Mouse (Mus musculus) forebrain, embryonic 15.5 days (tissue): Measurements from ENCODE around the gene Nectin2. TPM values are rescaled to one million over a fixed set of nuclear protein-coding genes. Genes with fewer than 3 reads are reported as not detected.

ENCODE experiments used
- ATAC-seq: fragments of 200-750 bp; cut with Nextera tagmentation; replicated peaks from 2 replicates; pipeline ENCODE4 v1.8.0; 2017; ENCODE audit warnings: mild to moderate bottlenecking, moderate TSS enrichment, moderate library complexity
- H3K27ac ChIP-seq: fragments of 300-500 bp; sonication (generic); replicated peaks from 2 replicates; pipeline ENCODE4 v1.5.1; 2015; ENCODE audit warnings: mild to moderate bottlenecking, inconsistent platforms
- H3K27me3 ChIP-seq: fragments of 300-500 bp; sonication (generic); 2 replicates; pipeline ENCODE4 v1.6.1; 2015; ENCODE audit warnings: inconsistent platforms
- H3K36me3 ChIP-seq: fragments of 300-500 bp; sonication (generic); 2 replicates; pipeline ENCODE4 v1.6.1; 2015; ENCODE audit warnings: mild to moderate bottlenecking, inconsistent platforms
- H3K4me1 ChIP-seq: fragments of 300-500 bp; sonication (generic); 2 replicates; pipeline ENCODE4 v1.6.1; 2015; ENCODE audit warnings: inconsistent platforms
- H3K4me2 ChIP-seq: fragments of 300-500 bp; sonication (generic); replicated peaks from 2 replicates; pipeline ENCODE4 v1.6.1; 2015; ENCODE audit warnings: mild to moderate bottlenecking, inconsistent platforms
- H3K4me3 ChIP-seq: fragments of 300-500 bp; sonication (generic); 2 replicates; pipeline ENCODE4 v1.5.1; 2015; ENCODE audit warnings: mild to moderate bottlenecking, inconsistent platforms
- H3K9ac ChIP-seq: fragments of 300-500 bp; sonication (generic); replicated peaks from 2 replicates; pipeline ENCODE4 v1.6.1; 2015; ENCODE audit warnings: mild to moderate bottlenecking, inconsistent platforms
- H3K9me3 ChIP-seq: fragments of 300-500 bp; sonication (generic); 2 replicates; pipeline ENCODE4 v1.6.1; 2016; ENCODE audit warnings: inconsistent platforms
- WGBS: fragments of 180-500 bp; shearing (Covaris S2); methylation state at CpG from one replicate; pipeline ENCODE4 v1.1.7; 2015; ENCODE audit warnings: mixed read lengths; 5-methylcytosine and 5-hydroxymethylcytosine counted together
- polyA plus RNA-seq: library from polyadenylated mRNA; unstranded; fragments of >200 nt; fragmentation: Nextera tagmentation; extraction: Ambion mirVana; gene quantifications from 2 replicates; pipeline ENCODE4 v1.2.1, GENCODE M21; 2015

Nectin2 gene
- polyA plus RNA-seq, 1 experiment from 2014 or later: 45.3 TPM

GRCm38 (mm10) chr7:19748219-19749195, 1.8 kb downstream of the Nectin2 start:
- H3K27ac ChIP-seq: peak overlapping the region; percentile 84
- no peaks in the 10 kb centered on the region for H3K9me3 ChIP-seq
- H3K4me2 ChIP-seq: peak overlapping the region; percentile 66
- H3K4me1 ChIP-seq: peaks cover 34% of the 10 kb centered on the region
- peak; percentile 24 for ATAC-seq
- H3K36me3 ChIP-seq: no peaks in the 10 kb centered on the region
- peak overlapping the region; percentile 89 for H3K9ac ChIP-seq
- H3K27me3 ChIP-seq: no peaks in the 10 kb centered on the region
- WGBS: under 1% methylated on average over 32 of the region's 32 CpGs
- peak overlapping the region; percentile 84 for H3K4me3 ChIP-seq

GRCm38 (mm10) chr7:19747420-19748218, 2.7 kb downstream of the Nectin2 start:
- Histone ChIP-seq H3K27me3 (no peaks in the 10 kb centered on the region), H3K27ac (peak overlapping the region; percentile 29; the same call in 1 of the 2 replicates), H3K9ac (peak overlapping the region; percentile 89), H3K4me2 (peak overlapping the region; percentile 66), H3K4me1 (peaks cover 34% of the 10 kb centered on the region), H3K9me3 (no peaks in the 10 kb centered on the region), H3K36me3 (no peaks in the 10 kb centered on the region), H3K4me3 (peak overlapping the region; percentile 84)
- 7% methylated on average over 25 of the region's 25 CpGs for WGBS
- ATAC-seq: no peak

- H3K9ac ChIP-seq: peak overlapping the region; percentile 28; the same call in 1 of the 2 replicates
- peak overlapping the region; percentile 29; the same call in 1 of the 2 replicates for H3K27ac ChIP-seq
- H3K4me1 ChIP-seq: peaks cover 34% of the 10 kb centered on the region
- ATAC-seq: no peak
- whole genome bisulfite sequencing: 48% methylated on average over 6 of the region's 6 CpGs
- H3K4me2 ChIP-seq: peak overlapping the region; percentile 66
- H3K4me3 ChIP-seq: peak overlapping the region; percentile 84; the same call in 1 of the 2 replicates
- H3K9me3 ChIP-seq: no peaks in the 10 kb centered on the region
- H3K27me3 ChIP-seq: no peaks in the 10 kb centered on the region
- no peaks in the 10 kb centered on the region for H3K36me3 ChIP-seq
These were observed 3.7 kb downstream of the Nectin2 start for GRCm38 (mm10) chr7:19746426-19747201.

- ATAC-seq: no peak
- Histone ChIP-seq H3K4me3 (no peak overlapping the region), H3K27ac (no peak overlapping the region), H3K9me3 (no peaks in the 10 kb centered on the region), H3K36me3 (no peaks in the 10 kb centered on the region), H3K9ac (no peak overlapping the region), H3K4me2 (no peak overlapping the region), H3K4me1 (peaks cover 34% of the 10 kb centered on the region), H3K27me3 (no peaks in the 10 kb centered on the region)
- WGBS: 86% methylated on average over 8 of the region's 10 CpGs
These were observed 4.3 kb downstream of the Nectin2 start for GRCm38 (mm10) chr7:19745971-19746370.

- Histone ChIP-seq H3K9ac (no peak overlapping the region), H3K36me3 (no peaks in the 10 kb centered on the region), H3K4me3 (no peak overlapping the region), H3K4me2 (no peak overlapping the region), H3K9me3 (no peaks in the 10 kb centered on the region), H3K27me3 (no peaks in the 10 kb centered on the region), H3K4me1 (peaks cover 28% of the 10 kb centered on the region), H3K27ac (no peak overlapping the region)
- no peak for ATAC-seq
- 81% methylated on average over 14 of the region's 14 CpGs for WGBS
These were observed 5.5 kb downstream of the Nectin2 start for GRCm38 (mm10) chr7:19744590-19745385.

GRCm38 (mm10) chr7:19743791-19744190, 6.5 kb downstream of the Nectin2 start:
- peaks cover 25% of the 10 kb centered on the region for H3K4me1 ChIP-seq
- no peak overlapping the region for H3K4me3 ChIP-seq
- H3K9me3 ChIP-seq: no peaks in the 10 kb centered on the region
- H3K36me3 ChIP-seq: no peaks in the 10 kb centered on the region
- no peak overlapping the region for H3K4me2 ChIP-seq
- no peaks in the 10 kb centered on the region for H3K27me3 ChIP-seq
- H3K9ac ChIP-seq: no peak overlapping the region
- WGBS: 94% methylated on average over 6 of the region's 6 CpGs
- H3K27ac ChIP-seq: no peak overlapping the region
- ATAC-seq: no peak

GRCm38 (mm10) chr7:19742468-19742867, 7.8 kb downstream of the Nectin2 start:
- no peak for ATAC-seq

GRCm38 (mm10) chr7:19741329-19742031, 8.8 kb downstream of the Nectin2 start:
- 18% methylated on average over 8 of the region's 8 CpGs for WGBS

More at GRCm38 (mm10) chr7:19742468-19742867, 7.8 kb downstream of the Nectin2 start:
- no peak overlapping the region for H3K4me2 ChIP-seq
- peaks cover 12% of the 10 kb centered on the region for H3K4me1 ChIP-seq
- peaks cover 7% of the 10 kb centered on the region for H3K36me3 ChIP-seq
- H3K27me3 ChIP-seq: no peaks in the 10 kb centered on the region
- no peaks in the 10 kb centered on the region for H3K9me3 ChIP-seq
- 70% methylated on average over 5 of the region's 5 CpGs for WGBS
- no peak overlapping the region for H3K9ac ChIP-seq
- no peak overlapping the region for H3K27ac ChIP-seq
- no peak overlapping the region for H3K4me3 ChIP-seq

GRCm38 (mm10) chr7:19740269-19740668, 10.0 kb downstream of the Nectin2 start:
- no peaks in the 10 kb centered on the region for H3K27me3 ChIP-seq
- H3K4me1 ChIP-seq: no peaks in the 10 kb centered on the region
- H3K36me3 ChIP-seq: peaks cover 12% of the 10 kb centered on the region
- no peaks in the 10 kb centered on the region for H3K9me3 ChIP-seq
- H3K27ac ChIP-seq: no peak overlapping the region
- H3K9ac ChIP-seq: no peak overlapping the region
- H3K4me3 ChIP-seq: no peak overlapping the region
- WGBS: 93% methylated on average over 11 of the region's 11 CpGs
- H3K4me2 ChIP-seq: no peak overlapping the region
- no peak for ATAC-seq

More at GRCm38 (mm10) chr7:19741329-19742031, 8.8 kb downstream of the Nectin2 start:
- H3K9me3 ChIP-seq: no peaks in the 10 kb centered on the region
- no peak for ATAC-seq
- H3K36me3 ChIP-seq: peaks cover 12% of the 10 kb centered on the region
- no peak overlapping the region for H3K4me2 ChIP-seq
- no peak overlapping the region for H3K9ac ChIP-seq
- H3K4me3 ChIP-seq: no peak overlapping the region
- no peaks in the 10 kb centered on the region for H3K27me3 ChIP-seq
- H3K27ac ChIP-seq: no peak overlapping the region
- peaks cover 2% of the 10 kb centered on the region for H3K4me1 ChIP-seq

GRCm38 (mm10) chr7:19738771-19739170, 11.5 kb downstream of the Nectin2 start:
- no peaks in the 10 kb centered on the region for H3K27me3 ChIP-seq
- no peak for ATAC-seq
- peaks cover 13% of the 10 kb centered on the region for H3K36me3 ChIP-seq
- no peak overlapping the region for H3K4me2 ChIP-seq
- no peaks in the 10 kb centered on the region for H3K9me3 ChIP-seq
- no peak overlapping the region for H3K27ac ChIP-seq
- H3K4me1 ChIP-seq: no peaks in the 10 kb centered on the region
- WGBS: 92% methylated on average over 3 of the region's 3 CpGs
- no peak overlapping the region for H3K9ac ChIP-seq
- no peak overlapping the region for H3K4me3 ChIP-seq
